Mouse (Mus musculus) MEL (cell line): Measurements from ENCODE around the gene Cby1. TPM values are rescaled to one million over a fixed set of nuclear protein-coding genes. Genes with fewer than 3 reads are reported as not detected.

Experiments used
- DNase-seq: peaks from one replicate; pipeline ENCODE4 v3.0.0; 2011; ENCODE audit warnings: low read depth, low spot score
- H3K27ac ChIP-seq: 2 replicates; pipeline ENCODE4 v1.5.1; 2012; ENCODE audit warnings: low read depth, mild to moderate bottlenecking, control low read depth, low read length, moderate library complexity; ENCODE audit not compliant: control insufficient read depth
- H3K27me3 ChIP-seq, 2 experiments: fragments of 150-350 bp in 1 of 2; sonication (generic) in 1 of 2; 2 replicates each; pipeline ENCODE4 v1.6.1; 2012; ENCODE audit warnings: low read length in 2 of 2, mild to moderate bottlenecking in 2 of 2, improper control_type of control experiment in 1 of 2, moderate library complexity in 1 of 2; ENCODE audit not compliant: insufficient read depth in 2 of 2, control insufficient read depth in 1 of 2
- H3K36me3 ChIP-seq, 2 experiments: 2 replicates each; pipeline ENCODE4 v1.6.1; 2012 to 2014; ENCODE audit warnings: low read length in 2 of 2, improper control_type of control experiment in 1 of 2, inconsistent platforms in 1 of 2, mild to moderate bottlenecking in 1 of 2; ENCODE audit not compliant: insufficient read depth in 2 of 2, control insufficient read depth in 1 of 2
- H3K4me1 ChIP-seq, 2 experiments: fragments of 150-350 bp in 1 of 2; sonication (generic) in 1 of 2; 2 replicates each; pipeline ENCODE4 v1.6.1; 2012; ENCODE audit warnings: low read length in 2 of 2, improper control_type of control experiment in 1 of 2, mild to moderate bottlenecking in 1 of 2; ENCODE audit not compliant: insufficient read depth in 2 of 2, control insufficient read depth in 1 of 2
- H3K4me3 ChIP-seq, 2 experiments: fragments of 150-350 bp in 1 of 2; sonication (generic) in 1 of 2; 2 replicates each; pipeline ENCODE4 v1.5.1; 2012; ENCODE audit warnings: low read depth in 2 of 2, low read length in 2 of 2, mild to moderate bottlenecking in 2 of 2, moderate library complexity in 2 of 2, control low read depth in 1 of 2, improper control_type of control experiment in 1 of 2; ENCODE audit not compliant: control insufficient read depth in 1 of 2, insufficient read depth in 1 of 2
- H3K79me2 ChIP-seq: 2 replicates; pipeline ENCODE4 v1.6.1; 2012; ENCODE audit warnings: mild to moderate bottlenecking, low read length, moderate library complexity; ENCODE audit not compliant: control insufficient read depth, poor library complexity, insufficient read depth
- H3K9ac ChIP-seq: 2 replicates; pipeline ENCODE4 v1.6.1; 2012; ENCODE audit warnings: low read depth, mild to moderate bottlenecking, control low read depth, low read length, moderate library complexity; ENCODE audit not compliant: control insufficient read depth, poor library complexity, severe bottlenecking
- H3K9me3 ChIP-seq: fragments of 150-350 bp; sonication (generic); replicated peaks from 2 replicates; pipeline ENCODE4 v1.6.1; 2012; ENCODE audit warnings: mild to moderate bottlenecking, low read length, improper control_type of control experiment, moderate library complexity; ENCODE audit not compliant: insufficient read depth
- BHLHE40 ChIP-seq: IDR thresholded peaks from 2 replicates; pipeline ENCODE4 v1.6.1; 2012; ENCODE audit warnings: low read depth, mild to moderate bottlenecking, inconsistent platforms, low read length, improper control_type of control experiment, borderline replicate concordance
- CHD1 ChIP-seq: IDR thresholded peaks from 2 replicates; pipeline ENCODE4 v1.6.1; 2012; ENCODE audit warnings: low read depth, mild to moderate bottlenecking, inconsistent platforms, low read length, improper control_type of control experiment
- CHD2 ChIP-seq: IDR thresholded peaks from 2 replicates; pipeline ENCODE4 v1.6.1; 2011; ENCODE audit warnings: low read length, improper control_type of control experiment
- CTCF ChIP-seq, 3 experiments: IDR thresholded peaks in 2 of 3; conservative IDR thresholded peaks in 1 of 3; 2 replicates each; pipeline ENCODE4 v1.5.1; 2011 to 2012; ENCODE audit warnings: low read length in 3 of 3, low read depth in 2 of 3, mild to moderate bottlenecking in 2 of 3, improper control_type of control experiment in 1 of 3, inconsistent platforms in 1 of 3, mixed read lengths in 1 of 3, moderate library complexity in 1 of 3; ENCODE audit not compliant: control insufficient read depth in 1 of 3, insufficient read depth in 1 of 3, poor library complexity in 1 of 3, severe bottlenecking in 1 of 3
- E2F4 ChIP-seq: IDR thresholded peaks from 2 replicates; pipeline ENCODE4 v1.6.1; 2011; ENCODE audit warnings: low read depth, low read length, improper control_type of control experiment, borderline replicate concordance
- ELF1 ChIP-seq: IDR thresholded peaks from 2 replicates; pipeline ENCODE4 v1.6.1; 2014; ENCODE audit warnings: low read depth, mild to moderate bottlenecking, inconsistent platforms, low read length, improper control_type of control experiment, moderate library complexity
- EP300 ChIP-seq, 2 experiments: IDR thresholded peaks; 2 replicates each; pipeline ENCODE4 v1.6.1; 2011; ENCODE audit warnings: improper control_type of control experiment in 2 of 2, low read length in 2 of 2, low read depth in 1 of 2, mild to moderate bottlenecking in 1 of 2
- ETS1 ChIP-seq: IDR thresholded peaks from 2 replicates; pipeline ENCODE4 v1.6.1; 2012; ENCODE audit warnings: low read depth, mild to moderate bottlenecking, inconsistent platforms, low read length, improper control_type of control experiment, moderate library complexity
- GABPA ChIP-seq: IDR thresholded peaks from 2 replicates; pipeline ENCODE4 v1.6.1; 2012; ENCODE audit warnings: low read depth, mild to moderate bottlenecking, inconsistent platforms, low read length, improper control_type of control experiment, moderate library complexity
- GATA1 ChIP-seq: IDR thresholded peaks from 2 replicates; pipeline ENCODE4 v1.6.1; 2011; ENCODE audit warnings: low read depth, low read length, improper control_type of control experiment
- HCFC1 ChIP-seq: IDR thresholded peaks from 2 replicates; pipeline ENCODE4 v1.6.1; 2012; ENCODE audit warnings: low read depth, mild to moderate bottlenecking, inconsistent platforms, low read length, improper control_type of control experiment, moderate library complexity
- JUND ChIP-seq: IDR thresholded peaks from 2 replicates; pipeline ENCODE4 v1.6.1; 2011; ENCODE audit warnings: low read depth, mild to moderate bottlenecking, improper control_type of control experiment, low read length
- KAT2A ChIP-seq: conservative IDR thresholded peaks from 2 replicates; pipeline ENCODE4 v1.6.1; 2012; ENCODE audit warnings: low read depth, low read length, improper control_type of control experiment, inconsistent platforms
- MAFK ChIP-seq: IDR thresholded peaks from 2 replicates; pipeline ENCODE4 v1.6.1; 2011; ENCODE audit warnings: low read depth, mild to moderate bottlenecking, low read length, improper control_type of control experiment, borderline replicate concordance
- MAX ChIP-seq: IDR thresholded peaks from 2 replicates; pipeline ENCODE4 v1.6.1; 2011; ENCODE audit warnings: low read length, improper control_type of control experiment
- MAZ ChIP-seq: IDR thresholded peaks from 2 replicates; pipeline ENCODE4 v1.6.1; 2012; ENCODE audit warnings: low read depth, mild to moderate bottlenecking, inconsistent platforms, low read length, improper control_type of control experiment
- MEF2A ChIP-seq: IDR thresholded peaks from 2 replicates; pipeline ENCODE4 v1.6.1; 2014; ENCODE audit warnings: low read depth, mild to moderate bottlenecking, inconsistent platforms, low read length, improper control_type of control experiment; ENCODE audit not compliant: poor library complexity, insufficient replicate concordance, severe bottlenecking; ENCODE audit errors: extremely low read depth
- MXI1 ChIP-seq: IDR thresholded peaks from 2 replicates; pipeline ENCODE4 v1.6.1; 2011; ENCODE audit warnings: mild to moderate bottlenecking, low read depth, low read length, improper control_type of control experiment
- MYB ChIP-seq: IDR thresholded peaks from 2 replicates; pipeline ENCODE4 v1.6.1; 2011; ENCODE audit warnings: mild to moderate bottlenecking, low read depth, low read length, improper control_type of control experiment
- MYC ChIP-seq: IDR thresholded peaks from 2 replicates; pipeline ENCODE4 v1.6.1; 2011; ENCODE audit warnings: low read depth, mild to moderate bottlenecking, low read length, improper control_type of control experiment, moderate library complexity
- NELFE ChIP-seq: IDR thresholded peaks from 2 replicates; pipeline ENCODE4 v1.6.1; 2011; ENCODE audit warnings: low read depth, low read length, improper control_type of control experiment
- NRF1 ChIP-seq: IDR thresholded peaks from 2 replicates; pipeline ENCODE4 v1.6.1; 2014; ENCODE audit warnings: low read depth, mild to moderate bottlenecking, inconsistent platforms, low read length, improper control_type of control experiment, moderate library complexity; ENCODE audit not compliant: poor library complexity, insufficient read depth, severe bottlenecking
- POLR2A ChIP-seq, 2 experiments: IDR thresholded peaks; 2 replicates each; pipeline ENCODE4 v1.6.1; 2011 to 2012; ENCODE audit warnings: low read length in 2 of 2, mild to moderate bottlenecking in 2 of 2, control low read depth in 1 of 2, improper control_type of control experiment in 1 of 2, low read depth in 1 of 2, moderate library complexity in 1 of 2; ENCODE audit not compliant: control insufficient read depth in 1 of 2, insufficient read depth in 1 of 2, poor library complexity in 1 of 2
- POLR2AphosphoS5 ChIP-seq: IDR thresholded peaks from 2 replicates; pipeline ENCODE4 v1.6.1; 2012; ENCODE audit warnings: low read depth, borderline replicate concordance, mild to moderate bottlenecking, inconsistent platforms, low read length, moderate library complexity, mixed read lengths
- RAD21 ChIP-seq: IDR thresholded peaks from 2 replicates; pipeline ENCODE4 v1.6.1; 2011; ENCODE audit warnings: mild to moderate bottlenecking, low read depth, low read length, improper control_type of control experiment
- SIN3A ChIP-seq: IDR thresholded peaks from 2 replicates; pipeline ENCODE4 v1.6.1; 2012; ENCODE audit warnings: low read length, improper control_type of control experiment, inconsistent platforms
- SMC3 ChIP-seq: IDR thresholded peaks from 2 replicates; pipeline ENCODE4 v1.6.1; 2011; ENCODE audit warnings: low read depth, low read length, improper control_type of control experiment
- TAL1 ChIP-seq: IDR thresholded peaks from 2 replicates; pipeline ENCODE4 v1.6.1; 2012; ENCODE audit warnings: mild to moderate bottlenecking, inconsistent platforms, low read length, moderate library complexity, mixed read lengths
- TCF12 ChIP-seq: IDR thresholded peaks from 2 replicates; pipeline ENCODE4 v1.6.1; 2014; ENCODE audit warnings: low read depth, mild to moderate bottlenecking, inconsistent platforms, low read length, improper control_type of control experiment, moderate library complexity
- UBTF ChIP-seq: IDR thresholded peaks from 2 replicates; pipeline ENCODE4 v1.6.1; 2012; ENCODE audit warnings: low read depth, mild to moderate bottlenecking, inconsistent platforms, low read length, improper control_type of control experiment, moderate library complexity, borderline replicate concordance; ENCODE audit not compliant: insufficient read depth
- USF1 ChIP-seq: IDR thresholded peaks from 2 replicates; pipeline ENCODE4 v1.6.1; 2014; ENCODE audit warnings: low read depth, mild to moderate bottlenecking, inconsistent platforms, low read length, improper control_type of control experiment, moderate library complexity
- USF2 ChIP-seq, 2 experiments: IDR thresholded peaks; 2 replicates each; pipeline ENCODE4 v1.6.1; 2011 to 2012; ENCODE audit warnings: improper control_type of control experiment in 2 of 2, low read length in 2 of 2, borderline replicate concordance in 1 of 2, inconsistent platforms in 1 of 2, low read depth in 1 of 2, mild to moderate bottlenecking in 1 of 2; ENCODE audit not compliant: insufficient read depth in 1 of 2
- ZC3H11A ChIP-seq: IDR thresholded peaks from 2 replicates; pipeline ENCODE4 v1.6.1; 2012; ENCODE audit warnings: low read depth, mild to moderate bottlenecking, inconsistent platforms, low read length, improper control_type of control experiment
- ZMIZ1 ChIP-seq: IDR thresholded peaks from 2 replicates; pipeline ENCODE4 v1.6.1; 2012; ENCODE audit warnings: low read depth, mild to moderate bottlenecking, inconsistent platforms, low read length, improper control_type of control experiment, moderate library complexity
- ZNF384 ChIP-seq: IDR thresholded peaks from 2 replicates; pipeline ENCODE4 v1.6.1; 2012; ENCODE audit warnings: low read depth, mild to moderate bottlenecking, inconsistent platforms, low read length, improper control_type of control experiment
- polyA plus RNA-seq, 2 experiments: library from polyadenylated mRNA; stranded (reverse) in 1 of 2; unstranded in 1 of 2; fragments of >175 nt in 1 of 2; fragments of >200 nt in 1 of 2; gene quantifications; 2 replicates each; pipeline versions ENCODE4 v1.2.1 to v1.2.4; 2012; ENCODE audit warnings: low replicate concordance in 2 of 2, low read depth in 1 of 2; ENCODE audit not compliant: insufficient read length in 2 of 2, insufficient read depth in 1 of 2, missing spikeins in 1 of 2
- total RNA-seq: library from RNA; depleted of rRNA; stranded (reverse); fragments of 300-350 nt; gene quantifications from 2 replicates; pipeline ENCODE4 v1.2.3, GENCODE M21; 2012

Gene Cby1
- total and polyA plus RNA-seq, 3 experiments: 34.3 to 56.2 TPM; not detected in 1

- Histone ChIP-seq H3K79me2 (peaks cover 65% of the 10 kb centered on the region), H3K27me3 (no peaks in the 10 kb centered on the region), H3K4me1 (peaks cover 6 to 31% of the 10 kb centered on the region in 2 experiments), H3K27ac (peak overlapping the region; percentile 73), H3K36me3 (peaks cover 0 to 39% of the 10 kb centered on the region in 2 experiments; a peak in 2 of 4 replicates), H3K4me3 (peak overlapping the region; percentile 50 to 69), H3K9me3 (no peaks in the 10 kb centered on the region), H3K9ac (peak overlapping the region; percentile 62)
- DNase-seq: peak; percentile 58
- peak; percentile 51; the same call in 1 of the 2 replicates for TF ChIP-seq NRF1
- no peak for TF ChIP-seq E2F4
- TF ChIP-seq MEF2A: no peak
- no peak for TF ChIP-seq GABPA
- TF ChIP-seq JUND: no peak
- TF ChIP-seq UBTF: no peak
- no peak for TF ChIP-seq HCFC1
- TF ChIP-seq CHD1: no peak
- TF ChIP-seq KAT2A: no peak
- TF ChIP-seq TCF12: no peak
- no peak for TF ChIP-seq NELFE
- peak; percentile 63; the same call in 1 of the 2 replicates for TF ChIP-seq BHLHE40
- TF ChIP-seq CTCF (IDR thresholded peaks at IDR 0.05 in 2 of 3, conservative IDR thresholded peaks at IDR 0.05 in 1 of 3; ENCODE audit: control insufficient read depth in 1 of 3, insufficient read depth in 1 of 3, low read depth in 2 of 3, low read length in 3 of 3, poor library complexity in 1 of 3, severe bottlenecking in 1 of 3): no peak
- no peak for TF ChIP-seq RAD21
- TF ChIP-seq SMC3: no peak
- TF ChIP-seq ETS1: no peak
- no peak for TF ChIP-seq USF2 (IDR thresholded peaks at IDR 0.05; ENCODE audit: borderline replicate concordance in 1 of 2, insufficient read depth in 1 of 2, low read depth in 1 of 2, low read length in 2 of 2)
- 0 out of 2 replicates have a peak, but pooled peaks have one; percentile 5 for TF ChIP-seq GATA1
- no peak for TF ChIP-seq MAX
- peak; percentile 80 for TF ChIP-seq ZNF384
- TF ChIP-seq USF1: no peak
- peak; percentile 74 for TF ChIP-seq SIN3A
- TF ChIP-seq MAZ: no peak
- no peak for TF ChIP-seq TAL1
- TF ChIP-seq ZMIZ1: no peak
- TF ChIP-seq ELF1: no peak
- TF ChIP-seq MXI1: peak; percentile 86
- no peak for TF ChIP-seq MYC
- no peak for TF ChIP-seq POLR2A (IDR thresholded peaks at IDR 0.05; ENCODE audit: control insufficient read depth in 1 of 2, insufficient read depth in 1 of 2, low read depth in 1 of 2, low read length in 2 of 2, poor library complexity in 1 of 2)
- no peak for TF ChIP-seq MAFK
- TF ChIP-seq MYB: no peak
- TF ChIP-seq ZC3H11A: no peak
- TF ChIP-seq CHD2: no peak
- TF ChIP-seq POLR2AphosphoS5: no peak
- TF ChIP-seq EP300 (IDR thresholded peaks at IDR 0.05; ENCODE audit: low read depth in 1 of 2, low read length in 2 of 2): no peak
Observed at GRCm38 (mm10) chr15:79689662-79690425, 30.8 kb downstream of the Cby1 start.
